ENCODE assay signal across 11 mouse cellular contexts in the genomic region with DNA sequence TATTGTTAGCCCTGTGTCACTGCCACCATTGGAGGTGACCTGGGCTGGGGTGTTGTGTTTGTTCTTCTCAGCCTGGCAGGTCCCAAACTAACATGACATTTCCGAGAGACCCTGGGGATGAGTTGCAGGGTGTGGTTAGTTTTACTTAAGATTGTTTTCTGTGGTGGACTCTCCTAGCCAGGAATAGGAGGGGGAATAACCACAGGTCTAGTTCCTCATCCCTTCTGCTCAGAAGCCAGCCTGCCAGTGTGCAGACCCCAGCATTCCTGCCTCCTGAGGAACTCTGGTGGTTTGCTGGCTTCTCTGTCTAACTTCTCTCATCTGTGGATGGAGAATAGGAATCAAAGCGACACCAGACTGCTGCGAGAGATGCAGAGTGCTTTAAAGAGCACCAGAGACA.
"Had no signal": no experiment of that assay in that cellular context is flagged by ENCODE, and none has a peak within 500 bp of the region (broad histone marks: within the 10 kb centered on the region; RNA-seq: fewer than 3 reads in every experiment).

No protein-coding gene starts in this region.

- DNase-seq: right cerebral cortex, adult 18-20 months; right cerebral cortex, postnatal 14 days; right cerebral cortex, postnatal 25 days; right cerebral cortex, postnatal 4 days; spleen, adult 18-20 months; thymus, adult 18-20 months; thymus, adult 2 months; thymus, postnatal 14 days; thymus, postnatal 25 days; thymus, postnatal 36 days; thymus, postnatal 4 days had no signal
